Mouse (Mus musculus): ENCODE measurements around the gene Zfp444. TPM values are rescaled to one million over a fixed set of nuclear protein-coding genes. Genes with fewer than 3 reads are reported as not detected.
"Not testable (repeated sequence)": the region's sequence is repeated elsewhere in the genome, so short reads cannot be mapped to it uniquely, and the experiment has no call there.

Gene Zfp444
- polyA plus RNA-seq, 1 experiment from 2014 or later, result 95.4 TPM

DNA sequence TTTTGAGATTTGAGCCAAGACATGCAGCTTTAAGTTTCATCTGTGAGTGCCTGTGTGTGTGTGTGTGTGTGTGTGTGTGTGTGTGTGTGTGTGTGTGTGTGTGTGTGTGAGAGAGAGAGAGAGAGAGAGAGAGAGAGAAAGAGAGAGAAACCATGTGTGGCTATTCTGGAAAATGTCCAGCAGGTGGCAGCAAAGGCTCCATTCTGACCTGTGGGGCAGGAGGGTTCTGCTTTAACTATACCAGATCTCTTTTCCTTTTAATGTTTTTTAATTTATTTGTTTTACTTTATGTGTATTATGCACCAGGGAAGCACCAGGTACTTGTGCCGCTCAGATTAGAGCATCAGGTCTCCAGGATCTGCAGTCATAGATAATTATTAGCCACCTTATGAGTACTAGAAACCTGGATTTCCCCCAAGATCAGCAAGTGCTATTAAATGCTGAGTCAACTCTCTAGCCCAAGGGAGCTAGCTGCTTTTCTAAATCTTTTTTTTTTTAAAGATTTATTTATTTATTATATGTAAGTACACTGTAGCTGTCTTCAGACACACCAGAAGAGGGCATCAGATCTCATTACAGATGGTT is 68.9 kb downstream of the Zfp444 start:
- not testable (repeated sequence) for H3K27ac ChIP-seq; H3K9me3 ChIP-seq; H3K36me3 ChIP-seq; H3K4me1 ChIP-seq (replicated peaks); H3K9ac ChIP-seq (replicated peaks); H3K4me2 ChIP-seq (replicated peaks); H3K4me3 ChIP-seq (replicated peaks); ATAC-seq; H3K27me3 ChIP-seq
- WGBS, result 11% methylated on average over 1 of the region's 1 CpGs

Other genes starting within 250 kb of the Zfp444 start
- gene Vmn1r65, start 161.2 kb upstream of the Zfp444 start, polyA plus RNA-seq (2015; fragmentation: Nextera tagmentation; extraction: Ambion mirVana), result not detected in 2 replicates
- gene Nlrp4c, start 127.1 kb upstream of the Zfp444 start, polyA plus RNA-seq (2015; fragmentation: Nextera tagmentation; extraction: Ambion mirVana), result not detected in 2 replicates
- 22.4 and 27.6 TPM in 2 replicates for gene Zfp787, start 16.2 kb upstream of the Zfp444 start, polyA plus RNA-seq (2015; fragmentation: Nextera tagmentation; extraction: Ambion mirVana)
- gene Galp, start 24.9 kb downstream of the Zfp444 start, polyA plus RNA-seq (2015; fragmentation: Nextera tagmentation; extraction: Ambion mirVana), result not detected in 2 replicates
- gene Zscan5b, start 50.1 kb downstream of the Zfp444 start, polyA plus RNA-seq (2015; fragmentation: Nextera tagmentation; extraction: Ambion mirVana), result not detected in 2 replicates
- gene Epp13, start 80.5 kb downstream of the Zfp444 start, polyA plus RNA-seq (2015; fragmentation: Nextera tagmentation; extraction: Ambion mirVana), result 0.31 TPM in 1 of 2 replicates, not detected in the other
- 15.8 and 18.8 TPM in 2 replicates for gene Zfp667, start 114.4 kb downstream of the Zfp444 start, polyA plus RNA-seq (2015; fragmentation: Nextera tagmentation; extraction: Ambion mirVana)
- gene Zfp583, start 159.1 kb downstream of the Zfp444 start, polyA plus RNA-seq (2015; fragmentation: Nextera tagmentation; extraction: Ambion mirVana), result 11.7 and 12.9 TPM in 2 replicates
- 7.0 and 7.2 TPM in 2 replicates for gene Gm3854, start 171.5 kb downstream of the Zfp444 start, polyA plus RNA-seq (2015; fragmentation: Nextera tagmentation; extraction: Ambion mirVana)
- gene Zfp78, start 191.1 kb downstream of the Zfp444 start, polyA plus RNA-seq (2015; fragmentation: Nextera tagmentation; extraction: Ambion mirVana), result 4.3 and 4.6 TPM in 2 replicates
- gene Zfp28, start 211.1 kb downstream of the Zfp444 start, polyA plus RNA-seq (2015; fragmentation: Nextera tagmentation; extraction: Ambion mirVana), result 16.2 and 18.5 TPM in 2 replicates
- gene Smim17, start 226.5 kb downstream of the Zfp444 start, polyA plus RNA-seq (2015; fragmentation: Nextera tagmentation; extraction: Ambion mirVana), result 2.4 and 3.4 TPM in 2 replicates
- 0.06 and 0.07 TPM in 2 replicates for gene Gm20715, start 238.1 kb downstream of the Zfp444 start, polyA plus RNA-seq (2015; fragmentation: Nextera tagmentation; extraction: Ambion mirVana)